20 mouse cellular contexts compared by ENCODE assay signal in the genomic region with DNA sequence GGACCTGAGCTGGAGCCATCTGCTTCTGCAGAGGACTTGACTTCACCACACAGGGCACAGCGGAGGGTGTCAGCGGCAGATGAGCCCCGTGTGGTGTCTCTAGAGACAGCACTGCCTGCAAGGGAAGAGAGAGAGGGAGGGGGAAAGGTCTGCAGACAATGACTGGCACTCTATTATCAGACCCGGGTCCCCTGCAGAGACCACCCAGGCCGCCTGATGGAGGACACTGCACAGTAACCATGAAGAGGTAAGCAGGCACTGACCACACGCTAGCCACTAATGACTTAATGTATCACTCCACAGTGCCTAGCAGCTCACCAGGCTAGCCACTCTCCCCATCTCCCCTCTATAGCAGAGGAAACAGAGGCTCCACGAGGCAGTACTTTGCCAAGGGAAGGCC. TPM values are rescaled to one million over a fixed set of nuclear protein-coding genes. Genes with fewer than 3 reads are reported as not detected.
"Had no signal": no experiment of that assay in that cellular context is flagged by ENCODE, and none has a peak within 500 bp of the region (broad histone marks: within the 10 kb centered on the region; RNA-seq: fewer than 3 reads in every experiment).

No protein-coding gene starts in this region.

- H3K4me2 ChIP-seq: limb, embryonic 12.5 days; neural tube, embryonic 13.5 days had no signal

- H3K4me3 ChIP-seq: left cerebral cortex, adult 2 months; limb, embryonic 12.5 days; neural tube, embryonic 13.5 days had no signal

- H3K27ac ChIP-seq: left cerebral cortex, adult 2 months; limb, embryonic 12.5 days; neural tube, embryonic 13.5 days had no signal

- H3K27me3 ChIP-seq: limb, embryonic 12.5 days; neural tube, embryonic 13.5 days had no signal

- H3K9me3 ChIP-seq: limb, embryonic 12.5 days; neural tube, embryonic 13.5 days had no signal

- H3K4me1 ChIP-seq: limb, embryonic 12.5 days; neural tube, embryonic 13.5 days had no signal

- H3K9ac ChIP-seq: limb, embryonic 12.5 days; neural tube, embryonic 13.5 days had no signal

- DNase-seq: kidney, adult 8-10 months; kidney, postnatal 25 days; lung, adult 2 months; lung, postnatal 36 days; right cerebral cortex, adult 18-20 months; right cerebral cortex, postnatal 25 days; thymus, adult 2 months; thymus, postnatal 25 days had no signal

- ATAC-seq: intestine, postnatal 0 days; lung, postnatal 0 days had no signal

RNA-seq across cellular contexts. Expression of gene Orm2, which starts 8.6 kb away (rescaled TPM):
- total RNA-seq: layer of hippocampus, postnatal 25 days; left cerebral cortex, adult 2 months; left cerebral cortex, postnatal 14 days; megakaryocyte progenitor cell, adult 5-6 weeks had no signal
- polyA plus RNA-seq: intestine, postnatal 0 days; kidney, embryonic 16.5 days; limb, embryonic 12.5 days; neural tube, embryonic 13.5 days; small intestine, adult 2 months; stomach, embryonic 14.5 days; testis, adult 2 months had no signal

RNA-seq across cellular contexts. Expression of gene Orm3, which starts 14.9 kb away (rescaled TPM):
- total RNA-seq: layer of hippocampus, postnatal 25 days; left cerebral cortex, adult 2 months; left cerebral cortex, postnatal 14 days; megakaryocyte progenitor cell, adult 5-6 weeks had no signal
- polyA plus RNA-seq: intestine, postnatal 0 days; kidney, embryonic 16.5 days; limb, embryonic 12.5 days; neural tube, embryonic 13.5 days; small intestine, adult 2 months; stomach, embryonic 14.5 days; testis, adult 2 months had no signal

RNA-seq across cellular contexts. Expression of gene Orm1, which starts 26.5 kb away (rescaled TPM):
- total RNA-seq: layer of hippocampus, postnatal 25 days; left cerebral cortex, adult 2 months; left cerebral cortex, postnatal 14 days had no signal
- polyA plus RNA-seq: intestine, postnatal 0 days; kidney, embryonic 16.5 days; limb, embryonic 12.5 days; neural tube, embryonic 13.5 days; small intestine, adult 2 months; stomach, embryonic 14.5 days; testis, adult 2 months had no signal
